Mouse (Mus musculus) spleen, postnatal 10 days (tissue): ENCODE data around the gene Grin2b.

Source experiments
- DNase-seq, 2 experiments: peaks; one replicate each; pipeline ENCODE4 v3.0.0; 2021 to 2022; ENCODE audit warnings: low spot score in 2 of 2

Grin2b gene

DNA sequence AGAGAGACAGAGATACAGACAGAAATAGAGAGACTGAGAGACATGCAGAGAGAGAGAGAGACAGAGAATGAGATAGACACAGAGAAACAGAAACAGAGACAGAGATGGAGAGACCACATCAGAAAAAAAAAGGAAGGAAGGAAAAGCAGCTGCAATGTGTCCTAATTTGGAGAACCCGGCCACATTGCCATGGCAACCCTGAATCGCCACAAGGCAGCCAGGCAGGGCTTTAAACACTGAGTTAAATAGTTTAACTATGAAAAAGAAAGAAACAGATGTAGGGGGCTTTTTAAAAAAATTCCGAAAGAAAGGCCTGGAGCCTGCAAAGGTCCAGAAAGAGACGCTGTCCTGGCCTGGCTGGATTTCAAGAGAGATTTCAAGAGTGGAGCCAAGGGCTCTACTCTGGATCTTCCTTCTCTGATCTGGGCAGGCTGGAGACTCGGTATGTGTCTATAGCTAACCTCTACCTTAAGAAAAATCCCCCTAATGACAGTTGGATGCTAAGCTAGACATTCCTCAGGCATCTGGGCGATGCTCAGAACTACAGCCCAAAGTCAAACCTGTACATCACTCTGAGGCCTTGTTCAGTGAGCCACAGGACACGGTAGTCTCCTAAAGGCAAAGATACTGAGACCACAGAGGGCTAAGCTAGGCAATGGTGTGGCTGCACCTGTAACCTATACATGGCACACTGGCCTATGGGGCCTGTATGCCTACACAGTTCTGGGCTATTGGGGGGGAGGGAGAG is 162.8 kb downstream of the Grin2b start:
- no peak for DNase-seq

- no peak for DNase-seq
Observed at GRCm38 (mm10) chr6:136008120-136008519, 165.2 kb downstream of the Grin2b start.

- DNase-seq: no peak
Observed at GRCm38 (mm10) chr6:135994691-135995090, 178.6 kb downstream of the Grin2b start.

DNA sequence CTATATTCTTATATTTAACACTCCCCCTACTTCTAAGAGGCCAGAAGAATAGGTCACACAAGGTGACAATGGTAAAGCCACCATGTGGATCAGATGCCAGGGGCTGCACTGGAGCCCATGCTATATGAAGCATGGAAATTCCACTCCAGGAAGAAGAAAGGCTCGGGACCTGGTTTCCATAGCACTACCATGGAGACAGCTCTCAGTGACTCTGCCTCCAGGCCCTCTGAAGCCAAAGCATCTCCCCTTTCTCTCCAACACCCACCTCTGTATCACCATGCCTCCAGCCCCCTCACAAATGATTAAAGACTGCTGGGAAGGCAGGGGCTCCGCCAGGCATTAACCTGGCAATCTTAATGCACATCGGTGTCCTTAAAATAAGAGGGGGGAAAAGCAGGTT is 179.4 kb downstream of the Grin2b start:
- DNase-seq: no peak

GRCm38 (mm10) chr6:135993378-135993777 is 179.9 kb downstream of the Grin2b start:
- DNase-seq: no peak

GRCm38 (mm10) chr6:135976106-135976505 is 197.2 kb downstream of the Grin2b start:
- DNase-seq: no peak

- DNase-seq: no peak
Observed at GRCm38 (mm10) chr6:135972481-135972880, 200.8 kb downstream of the Grin2b start.

DNA sequence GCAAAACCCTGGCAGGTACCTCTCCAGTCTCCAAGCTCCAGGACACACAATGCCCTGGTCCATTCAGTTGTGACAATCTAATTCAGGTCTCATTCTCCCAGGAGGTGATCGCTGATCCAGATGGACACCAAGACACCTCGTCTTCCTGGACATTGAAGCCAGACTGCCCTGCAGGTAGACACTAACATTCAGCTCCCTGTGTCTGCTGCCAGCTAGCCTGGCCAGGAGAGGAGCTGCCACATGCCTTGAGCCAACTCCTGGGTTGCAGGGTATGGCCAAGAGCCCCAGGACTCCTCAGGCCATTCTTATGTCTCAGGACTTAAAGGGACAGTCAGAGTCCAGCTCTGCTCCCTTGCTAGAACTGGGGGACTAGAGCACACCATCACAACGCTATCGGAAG is 201.8 kb downstream of the Grin2b start:
- no peak for DNase-seq

GRCm38 (mm10) chr6:135970716-135971318 is 202.5 kb downstream of the Grin2b start:
- no peak for DNase-seq

GRCm38 (mm10) chr6:135961766-135962165 is 211.5 kb downstream of the Grin2b start:
- DNase-seq: no peak

GRCm38 (mm10) chr6:135959629-135960028 is 213.7 kb downstream of the Grin2b start:
- DNase-seq: no peak

GRCm38 (mm10) chr6:135951666-135952065 is 221.6 kb downstream of the Grin2b start:
- DNase-seq: no peak

GRCm38 (mm10) chr6:135945511-135945910 is 227.8 kb downstream of the Grin2b start:
- no peak for DNase-seq

DNA sequence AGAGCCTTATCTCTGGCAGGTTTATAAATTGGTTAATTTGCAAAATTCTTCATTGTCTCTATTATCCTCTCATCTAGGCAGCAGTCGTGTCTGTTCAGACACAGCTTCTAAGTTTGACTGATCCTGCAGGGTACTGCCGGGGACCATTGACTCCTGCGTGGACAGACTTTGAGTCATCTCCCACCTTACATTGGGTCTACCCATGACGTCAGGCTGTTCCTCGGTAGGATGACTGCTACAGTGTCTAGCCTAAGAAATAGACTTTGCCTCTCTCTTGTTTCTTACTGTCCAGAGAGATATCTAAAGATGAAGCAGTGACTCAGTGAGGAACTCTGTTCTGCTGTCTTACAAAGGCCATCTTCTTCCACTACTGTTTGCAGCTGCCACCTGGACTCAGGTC is 229.0 kb downstream of the Grin2b start:
- no peak for DNase-seq

DNA sequence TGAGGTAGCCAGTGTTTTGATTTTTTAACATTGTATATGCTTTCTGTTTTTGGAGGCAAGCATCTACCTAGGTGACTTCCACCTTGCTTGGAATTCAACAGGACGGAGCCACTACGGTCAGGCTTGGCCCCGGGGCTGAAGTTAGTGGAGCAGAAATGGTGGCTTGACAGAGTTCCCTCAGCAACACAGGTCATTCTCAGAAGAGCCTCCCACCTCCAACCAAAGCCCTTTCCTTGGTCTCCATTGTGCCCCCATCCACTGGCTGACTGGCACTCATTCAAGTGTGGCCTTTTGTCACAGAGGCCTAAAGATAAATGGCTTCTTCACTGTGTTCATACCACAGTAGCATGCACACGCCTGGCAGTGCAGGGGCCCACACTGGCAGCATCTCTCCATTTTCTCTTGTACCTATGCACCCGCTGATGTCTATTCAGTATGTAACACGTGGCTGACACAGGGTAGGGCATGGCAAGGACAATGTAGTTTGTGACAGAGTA is 230.1 kb downstream of the Grin2b start:
- DNase-seq: no peak

GRCm38 (mm10) chr6:135932924-135933323 is 240.4 kb downstream of the Grin2b start:
- DNase-seq: no peak

GRCm38 (mm10) chr6:135932400-135932920 is 240.9 kb downstream of the Grin2b start:
- DNase-seq: no peak

- DNase-seq: no peak
Observed at GRCm38 (mm10) chr6:135917676-135918075, 255.6 kb downstream of the Grin2b start.

DNA sequence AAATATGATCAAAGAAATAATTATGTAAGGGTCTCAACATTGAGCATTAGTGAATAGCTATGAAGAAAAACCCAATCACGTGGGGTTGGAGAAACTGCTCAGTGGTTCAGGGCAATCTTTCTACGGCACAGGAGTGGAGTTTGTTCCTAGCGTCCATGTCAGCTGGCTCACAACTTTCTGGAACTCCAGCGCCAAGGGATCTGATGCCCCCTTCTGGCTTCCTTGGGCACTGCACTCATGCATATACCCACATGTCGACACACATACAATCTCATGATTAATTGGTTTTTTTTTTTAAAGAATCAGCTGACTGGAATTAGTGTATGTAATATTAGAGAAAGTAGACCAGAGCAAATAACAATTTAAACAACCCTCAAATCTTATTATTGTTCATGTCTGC is 258.7 kb downstream of the Grin2b start:
- DNase-seq: no peak

DNA sequence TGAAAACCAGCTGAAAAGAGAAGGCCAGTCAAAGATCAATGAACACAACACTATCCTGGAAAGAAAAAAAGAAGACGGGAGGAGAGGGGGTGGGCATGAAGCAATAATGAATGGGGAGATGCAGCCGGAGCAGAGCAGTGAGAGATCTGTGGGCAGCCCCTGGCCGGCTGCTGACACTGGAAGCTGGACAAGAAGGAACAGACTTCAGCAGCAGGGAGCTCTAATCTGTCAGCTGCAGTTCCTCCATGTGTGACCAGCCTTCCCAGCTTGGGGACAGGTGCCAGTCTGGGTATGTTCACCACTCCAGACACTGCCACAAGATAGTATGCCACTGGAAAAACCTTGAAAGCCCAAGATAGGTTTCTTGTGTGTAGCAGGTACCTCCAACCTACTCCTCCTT is 261.2 kb downstream of the Grin2b start:
- DNase-seq: no peak

DNA sequence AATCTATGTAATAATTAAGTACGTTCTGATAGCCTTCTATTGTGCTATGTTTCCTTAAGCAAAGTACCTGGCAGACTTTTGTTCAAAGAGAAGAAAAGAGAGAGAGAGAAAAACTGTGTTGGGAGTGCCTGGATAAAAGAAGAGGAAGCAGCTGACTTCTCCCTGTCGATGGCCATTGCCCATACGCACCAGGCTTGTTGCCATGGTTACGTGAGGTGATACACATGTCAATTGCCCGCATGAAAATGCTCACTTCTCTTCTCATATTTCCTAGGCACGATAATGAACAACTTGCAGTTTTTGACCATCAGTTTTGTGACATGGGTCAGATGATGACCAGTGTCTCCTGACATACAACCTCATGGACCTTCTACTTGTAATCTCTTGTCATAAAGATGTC is 262.2 kb downstream of the Grin2b start:
- no peak for DNase-seq

DNA sequence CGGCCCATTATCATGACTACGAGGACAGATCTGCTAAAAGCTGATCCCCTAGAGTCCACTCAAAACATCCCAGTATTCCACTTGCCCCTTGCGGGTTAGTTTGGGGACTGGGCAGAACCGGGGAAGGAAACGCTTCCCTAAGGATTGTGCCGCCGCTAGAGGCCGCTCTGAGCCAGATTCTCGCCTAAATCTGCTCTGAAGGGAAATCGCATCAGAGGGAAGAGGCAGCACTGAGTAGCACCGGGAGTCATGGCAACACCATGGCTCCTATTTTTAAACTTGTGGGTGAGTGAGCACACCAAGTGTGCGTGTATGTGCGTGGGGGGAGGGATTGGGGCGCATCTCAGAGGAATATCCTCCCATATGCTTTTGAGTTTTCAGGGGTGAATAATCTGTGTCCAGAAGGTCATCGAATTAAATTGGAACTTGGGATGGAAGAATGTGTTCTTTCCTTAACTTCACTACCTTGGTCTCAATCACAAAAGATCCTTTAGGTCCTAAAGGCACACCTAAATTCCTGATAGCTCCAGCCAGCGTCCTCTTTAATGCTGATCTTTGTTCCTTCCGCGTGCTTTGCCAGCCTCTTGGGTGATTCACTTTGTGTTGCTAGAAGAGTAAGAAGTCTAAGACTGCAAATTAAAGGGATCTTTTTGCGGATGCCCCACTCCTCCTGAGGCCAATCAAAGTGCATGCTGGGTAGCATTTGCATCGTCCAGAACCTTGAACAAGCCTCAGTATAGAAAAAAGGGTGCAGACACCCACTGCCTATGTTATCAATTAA is 265.6 kb downstream of the Grin2b start:
- peak; percentile 10 to 58 for DNase-seq
